Mouse (Mus musculus) sigmoid colon, adult 10 weeks (tissue): Measurements from ENCODE around the gene Acsbg1. TPM values are rescaled to one million over a fixed set of nuclear protein-coding genes. Genes with fewer than 3 reads are reported as not detected.

Experiments used
- polyA plus RNA-seq: library from polyadenylated mRNA; stranded (reverse); fragments of 350-450 nt; fragmentation: Illumina TruSeq; extraction: RNeasy Lipid Tissue Mini Kit (QIAGEN cat#74804); gene quantifications from one replicate; pipeline ENCODE4 v1.2.3, GENCODE M21; 2014; ENCODE audit warnings: low read depth, low replicate concordance

Acsbg1 gene
- polyA plus RNA-seq, result not detected

GRCm38 (mm10) chr9:54661605-54662377, at the start of gene Acsbg1:
Acsbg1 (minus strand) TSS chr9:54661870.

GRCm38 (mm10) chr9:54698318-54699086, 36.8 kb upstream of the Acsbg1 start, which contains the start of gene Dnaja4:
Dnaja4 (plus strand) TSS chr9:54698873.

GRCm38 (mm10) chr9:54586199-54587061, 75.2 kb downstream of the Acsbg1 start, which contains the start of gene Idh3a:
Idh3a (plus strand) TSS chr9:54586334.

DNA sequence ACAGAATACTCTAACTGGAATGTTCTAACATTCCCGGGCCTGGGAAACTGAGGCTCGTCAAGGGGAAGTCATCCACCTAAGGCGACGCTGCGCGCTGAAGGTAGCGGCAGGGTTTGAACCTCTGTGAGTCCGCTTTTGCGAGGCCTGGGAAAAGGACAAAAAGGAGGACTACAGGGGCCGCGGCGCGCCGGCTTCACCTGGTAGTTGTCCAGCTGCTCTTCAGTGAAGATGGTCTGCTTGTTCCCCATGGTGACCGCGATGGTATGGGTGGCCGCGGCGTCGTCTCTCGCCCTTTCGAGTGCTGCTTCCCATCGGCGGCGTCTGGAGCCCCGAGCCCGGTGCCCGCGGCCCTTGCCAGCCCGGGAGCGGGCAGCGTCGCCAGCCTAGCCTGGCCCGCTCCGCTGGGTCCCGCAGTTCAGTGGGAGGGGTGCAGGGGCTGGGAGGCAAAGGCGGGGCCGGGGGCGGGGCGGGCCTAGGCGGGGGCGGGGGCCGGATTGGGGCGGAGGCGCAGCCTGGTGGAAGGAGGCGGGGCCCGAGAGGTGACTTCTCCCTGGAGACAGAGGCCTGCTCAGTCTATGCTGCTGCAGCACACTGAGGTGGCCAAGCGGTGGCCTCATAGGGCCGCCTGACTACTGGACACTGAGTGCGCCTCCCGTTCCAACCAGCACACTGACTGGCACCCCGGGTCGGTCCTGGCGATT, 101.7 kb downstream of the Acsbg1 start, which contains the start of gene Cib2:
Cib2 (minus strand) TSS at position 448 of the 701 bp plus-strand sequence.

Other genes with a start within 250 kb of the Acsbg1 start
- 7.3 TPM for gene Dmxl2, start 160.2 kb downstream of the Acsbg1 start, polyA plus RNA-seq
- 1.1 TPM for gene Sh2d7, start 122.9 kb downstream of the Acsbg1 start, polyA plus RNA-seq
- gene Cib2, start 101.7 kb downstream of the Acsbg1 start, polyA plus RNA-seq, result 0.73 TPM
- 351 TPM for gene Idh3a, start 75.5 kb downstream of the Acsbg1 start, polyA plus RNA-seq
- gene Dnaja4, start 37.0 kb upstream of the Acsbg1 start, polyA plus RNA-seq, result 15.5 TPM
- 77.6 TPM for gene Wdr61, start 72.6 kb upstream of the Acsbg1 start, polyA plus RNA-seq
- not detected for gene Crabp1, start 102.9 kb upstream of the Acsbg1 start, polyA plus RNA-seq
- gene Ireb2, start 201.9 kb upstream of the Acsbg1 start, polyA plus RNA-seq, result 178 TPM